Mouse (Mus musculus) myocyte (in vitro differentiated cells): ENCODE results near the gene Lyrm9. TPM values are rescaled to one million over a fixed set of nuclear protein-coding genes. Genes with fewer than 3 reads are reported as not detected.

Experiments used
- H3K27me3 ChIP-seq: one replicate; pipeline ENCODE4 v1.6.1; 2011; ENCODE audit not compliant: control insufficient read depth, insufficient read depth, insufficient read length
- H3K36me3 ChIP-seq: one replicate; pipeline ENCODE4 v1.6.1; 2011; ENCODE audit not compliant: control insufficient read depth, insufficient read depth
- H3K4me2 ChIP-seq: one replicate; pipeline ENCODE4 v1.6.1; 2011; ENCODE audit warnings: low read depth, control low read depth
- H3K4me3 ChIP-seq: one replicate; pipeline ENCODE4 v1.5.1; 2011; ENCODE audit warnings: mild to moderate bottlenecking, control low read depth, moderate library complexity
- H3K79me2 ChIP-seq: one replicate; pipeline ENCODE4 v1.6.1; 2011; ENCODE audit not compliant: control insufficient read depth, insufficient read depth
- H3ac ChIP-seq: one replicate; pipeline ENCODE4 v1.6.1; 2011; ENCODE audit not compliant: control insufficient read depth, insufficient read length
- CEBPB ChIP-seq: IDR thresholded peaks from 2 replicates; pipeline ENCODE4 v1.6.1; 2011; ENCODE audit warnings: mild to moderate bottlenecking, moderate library complexity; ENCODE audit not compliant: poor library complexity, insufficient read depth, severe bottlenecking
- E2F4 ChIP-seq: IDR thresholded peaks from one replicate; pipeline ENCODE4 v1.6.1; 2011; ENCODE audit warnings: mild to moderate bottlenecking, control low read depth, moderate library complexity; ENCODE audit not compliant: insufficient read depth
- MAX ChIP-seq: IDR thresholded peaks from one replicate; pipeline ENCODE4 v1.6.1; 2011; ENCODE audit warnings: low read depth, mild to moderate bottlenecking, control low read depth
- MYOD1 ChIP-seq, 3 experiments: IDR thresholded peaks; one replicate each; pipeline ENCODE4 v1.6.1; 2011; ENCODE audit warnings: control low read depth in 2 of 3, low read depth in 2 of 3, mild to moderate bottlenecking in 2 of 3, moderate library complexity in 1 of 3; ENCODE audit not compliant: insufficient read length in 2 of 3, control insufficient read depth in 1 of 3
- MYOG ChIP-seq, 3 experiments: IDR thresholded peaks; one replicate each; pipeline ENCODE4 v1.6.1; 2011; ENCODE audit warnings: control low read depth in 2 of 3, low read depth in 2 of 3, mild to moderate bottlenecking in 2 of 3; ENCODE audit not compliant: insufficient read length in 2 of 3, control insufficient read depth in 1 of 3, insufficient read depth in 1 of 3
- POLR2A ChIP-seq: IDR thresholded peaks from one replicate; pipeline ENCODE4 v1.6.1; 2011; ENCODE audit warnings: low read depth, mild to moderate bottlenecking, control low read depth, moderate library complexity; ENCODE audit not compliant: insufficient read length
- POLR2AphosphoS2 ChIP-seq: IDR thresholded peaks from one replicate; pipeline ENCODE4 v1.6.1; 2011; ENCODE audit warnings: low read depth, control low read depth; ENCODE audit not compliant: insufficient read length
- REST ChIP-seq: IDR thresholded peaks from one replicate; pipeline ENCODE4 v1.6.1; 2011; ENCODE audit warnings: mild to moderate bottlenecking, control low read depth, moderate library complexity; ENCODE audit not compliant: insufficient read depth, insufficient read length
- SRF ChIP-seq: IDR thresholded peaks from one replicate; pipeline ENCODE4 v1.6.1; 2011; ENCODE audit warnings: low read depth; ENCODE audit not compliant: control insufficient read depth, insufficient read length
- TCF12 ChIP-seq: IDR thresholded peaks from one replicate; pipeline ENCODE4 v1.6.1; 2011; ENCODE audit warnings: mild to moderate bottlenecking, control low read depth; ENCODE audit not compliant: poor library complexity, insufficient read depth, severe bottlenecking
- TCF3 ChIP-seq: IDR thresholded peaks from one replicate; pipeline ENCODE4 v1.6.1; 2011; ENCODE audit warnings: low read depth, control low read depth; ENCODE audit not compliant: insufficient read length
- USF1 ChIP-seq: IDR thresholded peaks from one replicate; pipeline ENCODE4 v1.6.1; 2011; ENCODE audit warnings: low read depth, mild to moderate bottlenecking, control low read depth, moderate library complexity
- polyA plus RNA-seq: library from polyadenylated mRNA; unstranded; fragments of >200 nt; fragmentation: generic; extraction: Trizol; gene quantifications from one replicate; pipeline ENCODE4 v1.2.1, GENCODE M21; 2012; ENCODE audit warnings: missing spikeins

Lyrm9 gene
- polyA plus RNA-seq, 1 experiment, result 22.9 TPM

DNA sequence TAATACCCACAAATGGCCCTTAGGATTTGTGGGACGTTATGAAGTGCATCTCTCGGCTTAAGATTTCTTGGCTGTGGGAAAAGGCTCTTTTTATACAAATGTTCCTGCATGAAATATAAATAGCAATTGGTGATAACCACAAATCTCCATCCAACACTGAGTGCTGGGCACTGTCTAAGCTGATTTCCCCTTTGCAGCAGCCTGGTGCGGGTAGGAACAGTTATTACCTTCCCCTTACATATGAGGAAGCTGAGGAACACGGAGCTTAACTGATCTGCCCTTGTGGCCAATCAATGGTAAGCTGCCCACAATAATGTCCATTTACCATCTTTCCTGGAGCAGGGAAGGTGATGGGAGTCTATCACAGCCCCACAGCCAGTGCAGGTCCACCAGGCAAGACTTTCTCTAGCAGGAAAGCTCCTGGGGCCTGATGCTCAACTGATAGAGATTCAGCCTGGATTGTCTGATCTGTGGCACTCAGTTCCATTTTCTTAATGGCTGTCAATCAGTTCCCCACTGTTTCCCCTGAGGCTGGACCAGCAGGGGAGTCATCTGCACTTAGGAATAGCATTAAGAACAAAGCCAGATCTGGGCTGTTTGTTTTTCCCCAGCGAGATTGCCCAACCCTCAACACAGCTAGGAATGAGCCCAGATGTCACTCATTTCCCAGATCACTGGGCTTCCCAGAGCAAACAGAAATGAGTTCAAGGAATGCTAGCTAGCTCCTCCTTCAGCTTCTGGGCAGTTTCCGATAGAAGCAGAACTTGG lies 18.9 kb upstream of the Lyrm9 start:
- Histone ChIP-seq H3K4me2 (no peak overlapping the region), H3K79me2 (no peaks in the 10 kb centered on the region), H3K36me3 (no peaks in the 10 kb centered on the region), H3ac (no peak overlapping the region), H3K4me3 (no peak overlapping the region), H3K27me3 (peaks cover 30% of the 10 kb centered on the region)
- TF ChIP-seq MYOG (IDR thresholded peaks at IDR 0.05; ENCODE audit: control insufficient read depth in 1 of 3, insufficient read depth in 1 of 3, insufficient read length in 2 of 3, low read depth in 2 of 3), result no peak
- no peak for TF ChIP-seq E2F4
- no peak for TF ChIP-seq SRF
- no peak for TF ChIP-seq MAX
- TF ChIP-seq MYOD1 (IDR thresholded peaks at IDR 0.05; ENCODE audit: control insufficient read depth in 1 of 3, insufficient read length in 2 of 3, low read depth in 2 of 3), result no peak
- TF ChIP-seq POLR2AphosphoS2, result no peak
- no peak for TF ChIP-seq CEBPB
- no peak for TF ChIP-seq TCF3
- TF ChIP-seq REST, result no peak

DNA sequence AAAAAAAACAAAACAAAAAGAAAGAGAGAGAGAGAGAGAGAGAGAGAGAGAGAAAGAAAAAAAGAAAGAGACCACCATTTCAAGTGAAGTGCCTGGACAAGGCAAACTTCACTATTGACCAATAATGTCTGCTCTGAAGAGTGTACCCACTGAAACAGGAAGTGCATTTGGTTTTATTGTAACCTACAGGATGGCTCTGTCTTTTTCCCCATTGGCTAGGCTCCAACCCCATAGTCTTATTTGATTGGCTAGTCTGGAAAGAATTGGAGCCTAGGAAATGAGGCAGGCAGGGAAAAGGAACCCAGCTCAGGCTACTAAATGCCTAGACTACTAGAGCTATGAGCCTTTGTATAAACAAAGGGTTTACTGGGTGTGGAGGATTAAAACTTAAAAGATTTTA lies 17.0 kb upstream of the Lyrm9 start:
- Histone ChIP-seq H3K36me3 (no peaks in the 10 kb centered on the region), H3K27me3 (peaks cover 31% of the 10 kb centered on the region), H3K79me2 (no peaks in the 10 kb centered on the region), H3K4me2 (no peak overlapping the region), H3ac (no peak overlapping the region), H3K4me3 (no peak overlapping the region)
- TF ChIP-seq E2F4, result no peak

DNA sequence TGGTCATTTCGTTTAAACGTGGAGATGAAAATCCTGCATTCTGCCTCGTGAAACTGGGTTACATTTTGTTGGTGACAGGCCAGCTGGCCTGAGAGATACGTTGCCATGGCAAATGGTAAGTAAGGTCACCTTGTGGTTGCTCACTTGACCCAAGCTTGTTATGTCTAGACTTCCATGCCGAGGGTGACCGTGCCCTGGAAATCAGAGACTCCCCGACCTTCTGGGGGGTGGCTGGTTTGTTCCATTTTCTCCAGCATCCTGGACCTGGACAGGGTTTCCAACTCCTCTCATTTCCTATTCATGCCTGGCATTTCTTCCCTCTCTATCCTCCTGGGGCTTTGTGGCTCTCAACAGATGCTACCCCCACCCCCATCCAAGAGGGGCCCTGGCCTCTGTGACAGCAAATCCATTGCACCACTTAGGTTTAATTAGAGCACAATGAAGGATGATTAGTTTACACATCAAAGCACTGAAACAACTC lies 11.9 kb upstream of the Lyrm9 start:
- TF ChIP-seq MYOG (IDR thresholded peaks at IDR 0.05; ENCODE audit: control insufficient read depth in 1 of 3, insufficient read depth in 1 of 3, insufficient read length in 2 of 3, low read depth in 2 of 3) (no peak), POLR2AphosphoS2 (no peak), MYOD1 (IDR thresholded peaks at IDR 0.05; ENCODE audit: control insufficient read depth in 1 of 3, insufficient read length in 2 of 3, low read depth in 2 of 3) (no peak), REST (no peak), USF1 (no peak), POLR2A (no peak), TCF12 (no peak), SRF (no peak), MAX (no peak), E2F4 (no peak), TCF3 (no peak), CEBPB (no peak)
- Histone ChIP-seq H3K79me2 (no peaks in the 10 kb centered on the region), H3K27me3 (peaks cover 50% of the 10 kb centered on the region), H3K36me3 (no peaks in the 10 kb centered on the region), H3K4me3 (no peak overlapping the region), H3K4me2 (no peak overlapping the region), H3ac (no peak overlapping the region)

DNA sequence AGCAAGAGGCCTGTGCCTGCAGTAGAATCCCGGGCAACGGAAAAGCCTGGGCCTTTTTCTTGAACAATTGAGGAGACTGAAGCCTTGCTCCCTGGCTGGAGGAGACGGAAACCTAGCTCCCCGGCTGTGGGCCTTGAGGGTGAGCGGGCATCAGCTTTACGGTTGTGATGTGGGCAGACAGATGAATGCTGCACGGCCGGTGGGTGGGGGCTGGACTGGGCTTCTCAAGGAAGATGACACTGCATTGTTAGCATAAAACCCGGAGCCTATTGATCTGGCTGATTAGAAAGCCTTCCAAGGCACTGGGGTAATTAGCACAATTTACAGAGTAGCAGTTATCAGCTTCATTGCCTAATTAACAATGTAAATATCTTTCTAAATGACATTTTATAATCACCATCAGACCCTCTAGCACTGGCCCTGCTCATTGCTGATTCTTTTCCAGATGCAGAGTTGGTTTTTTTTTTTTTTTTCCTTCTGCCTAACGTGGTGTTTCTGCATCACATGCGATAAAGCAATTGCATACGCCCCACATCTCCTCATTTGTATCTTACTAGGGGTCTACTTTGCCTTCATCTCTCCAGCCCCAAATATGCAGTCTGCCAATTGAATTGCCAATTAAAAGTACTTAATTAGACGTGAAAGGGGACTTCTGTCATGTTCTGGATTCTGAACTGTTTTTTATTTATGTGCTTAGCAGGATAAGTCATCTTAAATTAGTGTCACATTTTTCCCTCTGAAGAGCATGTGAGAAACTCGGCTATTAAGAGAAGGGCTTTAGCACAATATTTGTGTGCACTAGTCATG lies 10.2 kb upstream of the Lyrm9 start:
- Histone ChIP-seq H3K4me2 (no peak overlapping the region), H3ac (no peak overlapping the region), H3K36me3 (no peaks in the 10 kb centered on the region), H3K79me2 (no peaks in the 10 kb centered on the region), H3K27me3 (peaks cover 55% of the 10 kb centered on the region), H3K4me3 (no peak overlapping the region)
- TF ChIP-seq E2F4, result no peak
- TF ChIP-seq CEBPB, result no peak
- TF ChIP-seq SRF, result no peak
- TF ChIP-seq USF1, result no peak

DNA sequence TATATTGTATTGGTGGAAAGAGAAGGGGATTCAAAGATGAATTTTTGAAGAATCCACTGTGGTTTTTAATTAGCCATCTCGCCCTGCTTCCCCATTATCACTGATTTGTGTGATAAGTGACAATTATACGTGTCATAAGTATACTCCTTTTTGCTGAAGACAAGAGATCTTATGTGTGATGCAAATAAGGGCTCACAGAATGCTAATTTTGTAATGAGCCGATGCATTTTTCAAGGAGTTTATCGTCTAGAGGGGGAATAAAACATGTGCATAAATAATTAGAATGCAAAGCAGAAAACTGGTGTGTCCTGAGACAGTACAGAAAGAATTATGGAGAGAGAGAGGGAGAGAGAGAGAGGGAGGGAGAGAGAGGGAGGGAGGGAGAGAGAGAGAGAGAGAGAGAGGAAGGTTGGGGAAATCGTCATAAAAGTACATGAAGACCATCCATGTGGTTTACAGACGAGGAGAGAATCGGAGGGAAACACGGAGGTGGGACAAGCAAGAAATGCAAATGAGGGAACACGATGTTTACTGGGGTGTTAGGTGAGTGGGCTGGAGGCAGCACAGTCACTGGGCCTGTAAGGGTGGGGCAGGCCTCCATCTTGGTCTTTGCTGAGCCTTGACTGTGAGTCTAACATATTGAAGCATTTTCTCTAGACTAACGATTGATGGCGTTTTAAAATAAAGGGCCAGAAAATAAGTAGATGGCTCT lies 8.9 kb upstream of the Lyrm9 start:
- no peak for TF ChIP-seq POLR2AphosphoS2
- TF ChIP-seq TCF12, result no peak
- no peak for TF ChIP-seq MAX
- no peak for TF ChIP-seq TCF3
- no peak for TF ChIP-seq SRF
- TF ChIP-seq MYOG (IDR thresholded peaks at IDR 0.05; ENCODE audit: control insufficient read depth in 1 of 3, insufficient read depth in 1 of 3, insufficient read length in 2 of 3, low read depth in 2 of 3), result no peak
- TF ChIP-seq POLR2A, result no peak
- Histone ChIP-seq H3K79me2 (no peaks in the 10 kb centered on the region), H3K4me2 (no peak overlapping the region), H3K4me3 (no peak overlapping the region), H3K27me3 (peaks cover 46% of the 10 kb centered on the region), H3ac (no peak overlapping the region), H3K36me3 (no peaks in the 10 kb centered on the region)
